Mouse (Mus musculus): ENCODE results near the gene Ecel1. TPM values are rescaled to one million over a fixed set of nuclear protein-coding genes. Genes with fewer than 3 reads are reported as not detected.

Ecel1 gene
- polyA plus RNA-seq, 1 experiment from 2014 or later: 18.4 TPM

DNA sequence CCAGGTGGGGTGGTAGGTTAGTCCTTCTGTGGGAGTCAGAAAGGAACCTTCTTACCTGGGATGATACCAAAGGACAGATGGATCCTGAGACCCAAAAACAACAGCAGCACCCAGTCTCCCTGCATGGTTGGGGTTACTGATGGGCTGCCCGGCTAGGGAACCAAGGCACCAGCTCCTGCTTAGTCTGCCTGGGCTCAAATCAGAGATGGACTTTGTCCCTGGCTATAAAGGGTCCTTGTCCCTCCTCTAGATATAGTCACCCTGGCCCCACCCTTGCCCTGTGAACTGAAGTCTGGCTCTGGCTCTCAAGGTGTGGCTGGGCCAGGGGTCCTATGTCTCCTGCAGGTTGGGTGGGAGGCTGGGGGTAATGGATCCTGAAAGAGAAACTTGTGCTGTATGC lies 54.9 kb downstream of the Ecel1 start, which contains the start of gene Alpi:
TSS of gene Alpi (minus strand) at position 196 of the 400 bp plus-strand sequence.
- no peak within 1 kb of the TSS for H3K4me3 ChIP-seq (ENCODE audit: low read depth, low read length)
- H3K27me3 ChIP-seq (replicated peaks; ENCODE audit: control insufficient read depth, insufficient read depth, low read length): no peaks in the 10 kb centered on the region
- H3K36me3 ChIP-seq (ENCODE audit: control insufficient read depth, insufficient read depth, low read length): no peaks in the 10 kb centered on the region
- H3K27ac ChIP-seq (ENCODE audit: low read depth, low read length): no peak within 1 kb of the TSS
- no peak for ATAC-seq
- no peak within 1 kb of the TSS for H3K9ac ChIP-seq (ENCODE audit: low read length)
- DNase-seq (ENCODE audit: low spot score): no peak
- H3K4me2 ChIP-seq (ENCODE audit: low read length): no peak within 1 kb of the TSS
- no peaks in the 10 kb centered on the region for H3K9me3 ChIP-seq (replicated peaks; ENCODE audit: control insufficient read depth, low read length)
- WGBS: 100% methylated on average over 1 of the region's 1 CpGs
- H3K4me1 ChIP-seq (ENCODE audit: control insufficient read depth, insufficient read depth, low read length): no peaks in the 10 kb centered on the region

GRCm38 (mm10) chr1:87098358-87098975 lies 57.9 kb downstream of the Ecel1 start:
- ATAC-seq (peak; percentile 81), DNase-seq (ENCODE audit: low spot score) (peak; percentile 54)
- Histone ChIP-seq H3K4me3 (ENCODE audit: low read depth, low read length) (no peak overlapping the region), H3K9ac (ENCODE audit: low read length) (no peak overlapping the region), H3K4me2 (ENCODE audit: low read length) (peak overlapping the region; percentile 23; the same call in 1 of the 2 replicates), H3K27ac (ENCODE audit: low read depth, low read length) (no peak overlapping the region), H3K9me3 (replicated peaks; ENCODE audit: control insufficient read depth, low read length) (no peaks in the 10 kb centered on the region), H3K4me1 (ENCODE audit: control insufficient read depth, insufficient read depth, low read length) (no peaks in the 10 kb centered on the region), H3K27me3 (replicated peaks; ENCODE audit: control insufficient read depth, insufficient read depth, low read length) (no peaks in the 10 kb centered on the region), H3K36me3 (ENCODE audit: control insufficient read depth, insufficient read depth, low read length) (no peaks in the 10 kb centered on the region)
- WGBS: 15% methylated on average over 30 of the region's 30 CpGs

Other genes starting within 250 kb of the Ecel1 start
- gene Alppl2, start 66.6 kb downstream of the Ecel1 start, polyA plus RNA-seq (2014; fragmentation: Nextera tagmentation; extraction: Ambion mirVana): not detected in 2 replicates
- gene Alpi, start 54.9 kb downstream of the Ecel1 start, polyA plus RNA-seq (2014; fragmentation: Nextera tagmentation; extraction: Ambion mirVana): not detected in 2 replicates
- gene Akp3, start 31.5 kb downstream of the Ecel1 start, polyA plus RNA-seq (2014; fragmentation: Nextera tagmentation; extraction: Ambion mirVana): not detected in 2 replicates
- 0.58 and 1.1 TPM in 2 replicates for gene Prss56, start 26.8 kb upstream of the Ecel1 start, polyA plus RNA-seq (2014; fragmentation: Nextera tagmentation; extraction: Ambion mirVana)
- not detected in 2 replicates for gene Chrnd, start 34.1 kb upstream of the Ecel1 start, polyA plus RNA-seq (2014; fragmentation: Nextera tagmentation; extraction: Ambion mirVana)
- not detected in 2 replicates for gene Chrng, start 48.1 kb upstream of the Ecel1 start, polyA plus RNA-seq (2014; fragmentation: Nextera tagmentation; extraction: Ambion mirVana)
- 56.6 and 61.9 TPM in 2 replicates for gene Eif4e2, start 57.4 kb upstream of the Ecel1 start, polyA plus RNA-seq (2014; fragmentation: Nextera tagmentation; extraction: Ambion mirVana)
- 0.48 and 0.68 TPM in 2 replicates for gene Efhd1, start 107.8 kb upstream of the Ecel1 start, polyA plus RNA-seq (2014; fragmentation: Nextera tagmentation; extraction: Ambion mirVana)
- gene Gigyf2, start 170.5 kb upstream of the Ecel1 start, polyA plus RNA-seq (2014; fragmentation: Nextera tagmentation; extraction: Ambion mirVana): 50.0 and 53.6 TPM in 2 replicates
- gene Kcnj13, start 238.2 kb upstream of the Ecel1 start, polyA plus RNA-seq (2014; fragmentation: Nextera tagmentation; extraction: Ambion mirVana): 10.4 and 11.2 TPM in 2 replicates

All from forebrain, embryonic 14.5 days (tissue).